Mouse (Mus musculus): ENCODE results near the gene Il27ra.

DNA sequence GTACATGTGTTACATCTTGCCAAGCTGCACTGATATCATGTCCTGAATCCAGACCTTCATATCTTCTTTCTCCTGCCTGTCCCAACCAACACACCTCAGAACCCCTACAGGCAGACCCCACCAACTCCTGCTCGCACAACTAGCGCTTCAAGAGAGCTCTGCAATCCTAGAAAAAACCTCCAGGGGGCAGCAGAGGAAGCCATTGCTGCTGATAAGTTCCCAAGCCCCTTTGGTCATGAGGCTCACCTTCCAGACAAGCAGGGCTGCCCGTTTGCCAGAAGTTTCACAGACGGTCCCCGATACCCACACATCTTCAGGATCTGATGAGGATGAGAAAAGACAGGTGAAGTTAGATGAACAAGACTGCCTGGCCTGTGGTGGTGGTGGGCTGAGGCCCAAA, 3.3 kb downstream of the Il27ra start:
- TF ChIP-seq CTCF (IDR thresholded peaks at IDR 0.05; ENCODE audit: borderline replicate concordance, insufficient read depth, low read length): 0 out of 2 replicates have a peak, but pooled peaks have one; percentile 10
- no peak for TF ChIP-seq POLR2A (IDR thresholded peaks at IDR 0.05; ENCODE audit: low read depth, low read length)

Measured in embryonic fibroblast, embryonic 13.5 days (primary cell).